Mouse (Mus musculus) CD4-positive helper T cell, adult 2 months (primary cell): ENCODE measurements around the gene Phb.
A peak's percentile ranks its signal among the peaks of the same experiment; 100 is the strongest.

ENCODE experiments used
- DNase-seq: peaks from one replicate; pipeline ENCODE4 v3.0.0-alpha.2; 2012; ENCODE audit warnings: low read depth, missing footprints, low spot score

Phb gene

DNA sequence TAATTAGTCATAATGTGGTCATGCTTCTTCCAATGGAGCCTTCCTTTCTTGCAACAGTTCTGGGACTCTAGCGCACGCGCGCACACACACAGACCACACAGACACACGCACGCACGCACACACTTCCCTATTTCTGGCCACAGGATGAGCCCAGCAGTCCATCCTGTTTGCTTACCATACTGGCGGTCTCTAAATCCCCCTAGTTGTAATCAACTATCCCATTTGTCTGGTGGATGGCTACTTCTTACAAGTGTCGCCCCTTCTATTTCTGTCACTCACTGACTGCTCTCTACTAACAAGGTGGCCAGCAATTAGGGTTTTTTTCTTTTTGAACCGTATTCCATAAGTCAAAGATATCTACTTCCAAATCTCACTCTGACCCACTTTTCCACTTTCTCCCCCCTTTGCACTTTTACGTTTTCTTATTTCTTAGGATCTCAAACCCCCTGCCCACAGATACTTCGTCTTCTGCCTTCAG is 45.4 kb downstream of the Phb start:
- DNase-seq: no peak

DNA sequence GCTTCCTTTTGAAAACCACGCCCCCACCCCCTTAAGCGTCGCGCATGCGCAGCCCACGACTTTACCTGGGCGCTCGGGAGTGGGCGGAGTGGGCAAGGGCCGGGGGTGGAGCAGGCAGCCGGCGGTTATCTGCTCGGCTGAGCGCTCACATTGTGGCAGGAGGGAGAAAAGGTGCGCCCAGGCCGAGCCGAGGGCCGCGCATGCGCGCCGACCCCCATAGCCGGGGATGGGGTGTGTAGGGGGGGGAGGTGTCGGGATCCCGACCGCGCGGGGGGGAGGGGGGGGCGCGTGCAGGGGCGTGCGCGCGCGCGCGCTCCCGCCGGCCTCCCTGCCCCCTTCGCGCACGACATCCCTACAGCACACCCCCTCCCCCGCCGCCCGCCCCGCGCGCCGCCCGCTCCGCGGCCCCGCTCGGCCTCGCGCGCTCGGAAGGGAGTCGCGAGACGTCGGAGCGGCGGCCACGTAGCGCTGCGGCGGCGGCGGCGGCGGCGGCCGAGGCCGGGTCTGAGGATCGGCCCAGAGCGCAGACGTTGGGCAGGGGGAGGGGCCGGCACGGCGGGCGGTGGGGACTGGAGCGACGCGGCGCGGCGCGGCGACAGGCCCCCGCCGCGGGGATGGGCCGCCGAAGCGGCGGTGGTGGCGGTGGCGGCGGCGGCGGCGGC is 45.9 kb downstream of the Phb start, which contains the start of gene Zfp652:
TSS of gene Zfp652 (plus strand) at position 111 of the 662 bp plus-strand sequence.
- DNase-seq: peak; percentile 96

DNA sequence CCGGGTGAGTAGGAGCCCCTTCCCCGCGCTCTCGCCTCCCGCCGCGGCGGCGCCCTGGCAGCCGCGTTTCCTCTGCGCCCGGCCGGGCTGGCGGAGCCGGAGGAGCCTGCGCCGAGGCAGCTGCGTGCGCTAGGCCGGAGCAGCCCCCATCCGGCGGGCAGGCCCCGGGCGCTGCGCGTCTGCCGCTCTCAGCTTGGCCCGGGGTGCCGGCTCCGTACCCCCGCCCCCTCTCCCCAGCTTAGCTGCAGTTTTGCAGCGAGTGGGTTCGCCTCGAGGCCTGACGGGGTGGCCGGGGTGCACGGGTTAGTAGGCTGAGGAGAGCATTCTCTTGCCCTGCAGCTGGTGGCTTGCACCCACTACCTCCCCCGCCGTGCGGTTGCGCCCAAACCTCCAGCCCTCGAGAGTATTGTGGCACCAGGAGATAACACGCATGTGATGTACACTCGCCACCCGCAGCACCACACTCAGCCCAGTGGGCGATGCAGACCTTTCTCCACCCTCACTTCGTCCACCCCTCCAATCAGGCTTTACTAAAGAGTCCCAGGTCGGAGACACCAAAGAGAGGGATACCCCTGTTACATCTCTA is 46.6 kb downstream of the Phb start:
- peak; percentile 76 for DNase-seq

DNA sequence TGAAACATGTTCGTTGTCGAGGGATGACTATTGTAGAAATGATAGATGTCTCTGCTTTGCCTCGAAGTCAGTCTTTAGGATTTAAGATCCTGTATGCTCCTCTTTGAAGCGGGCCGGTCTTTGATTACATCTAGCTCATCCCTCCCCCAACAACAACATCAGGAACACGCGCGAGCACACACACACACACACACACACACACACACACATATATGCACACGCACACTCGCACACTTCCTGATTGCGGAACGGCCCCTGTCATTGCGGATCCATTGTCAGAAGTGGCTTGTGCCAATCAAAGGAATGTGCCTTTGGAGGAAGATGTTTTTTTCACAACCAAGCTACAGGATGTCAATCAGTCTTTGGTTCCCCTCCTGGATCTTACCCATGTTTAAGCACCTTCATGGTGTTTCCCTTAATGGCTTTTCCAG is 47.1 kb downstream of the Phb start:
- DNase-seq: peak; percentile 77

DNA sequence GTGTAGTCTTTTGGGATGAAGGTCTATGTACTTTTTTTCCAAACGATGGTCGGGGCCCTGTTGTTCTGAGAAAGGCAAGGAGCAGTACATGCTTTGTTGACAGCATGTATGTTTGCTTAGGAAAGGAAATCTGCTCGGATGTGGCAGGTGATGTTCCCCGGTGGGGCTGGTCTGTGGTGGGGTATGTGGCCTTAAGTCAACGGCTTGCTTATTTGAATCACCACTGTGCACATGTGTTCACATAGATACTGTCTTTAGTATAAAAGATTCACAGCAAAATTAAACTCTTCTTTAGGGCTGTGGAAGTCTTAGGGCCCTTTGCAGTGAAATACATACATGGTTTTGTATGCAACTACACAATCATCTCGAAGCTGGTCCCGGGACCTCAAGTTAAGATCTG is 47.7 kb downstream of the Phb start:
- peak; percentile 38 for DNase-seq

DNA sequence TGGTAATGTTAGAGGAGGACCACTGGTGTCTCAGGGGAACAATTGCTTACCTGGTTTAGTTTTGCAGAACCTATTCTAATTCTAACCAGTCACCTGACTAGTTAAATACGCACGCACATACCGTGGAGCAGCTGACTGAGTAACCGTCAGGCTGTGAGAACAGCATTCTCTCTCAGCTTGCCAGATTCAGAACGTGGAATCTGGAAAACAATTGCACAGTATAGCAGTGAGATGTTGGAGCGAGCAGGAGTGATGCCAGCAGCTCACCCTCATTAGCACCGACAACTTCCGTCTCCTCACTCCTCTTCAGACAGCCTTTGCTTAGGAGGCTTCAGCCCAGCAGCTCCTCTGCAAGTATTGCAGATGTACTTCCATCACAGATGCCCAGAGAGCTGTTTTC is 49.4 kb downstream of the Phb start:
- no peak for DNase-seq

DNA sequence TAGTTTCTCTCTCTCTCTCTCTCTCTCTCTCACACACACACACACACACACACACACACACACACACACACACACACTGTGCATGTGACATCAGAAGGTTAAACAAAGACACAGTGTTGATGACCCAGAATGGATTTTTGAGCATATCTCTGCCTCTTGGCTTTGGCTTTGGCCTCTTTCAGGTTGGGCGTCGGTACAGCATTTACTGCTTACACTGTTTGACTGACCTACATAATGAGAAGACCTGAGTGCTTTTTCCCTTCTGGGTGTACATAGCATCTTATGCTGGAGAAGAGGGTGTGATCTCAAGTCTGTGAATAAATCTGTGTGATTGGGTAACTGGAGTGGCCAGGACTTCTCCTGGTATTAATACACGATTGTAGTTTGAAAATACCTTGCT is 52.6 kb downstream of the Phb start:
- no peak for DNase-seq

DNA sequence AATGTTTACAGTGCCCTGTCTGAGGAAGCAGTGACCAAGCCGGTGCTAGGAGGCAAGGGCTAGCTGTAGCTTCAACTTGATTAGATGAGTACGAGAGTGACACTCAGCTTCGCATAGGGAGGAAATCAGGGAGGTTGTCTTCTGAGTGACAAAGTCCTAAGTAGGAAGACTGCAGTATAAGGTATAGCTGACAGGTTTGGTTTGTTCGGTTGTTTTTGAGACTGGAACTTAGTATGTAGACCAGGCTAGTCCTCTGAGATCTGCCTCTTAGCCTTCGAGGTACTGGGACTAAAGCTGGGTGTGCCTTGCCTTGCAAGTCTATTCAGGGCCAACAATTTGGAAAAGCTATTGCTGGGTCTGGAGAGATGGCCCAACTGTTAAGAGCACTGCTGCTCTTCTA is 56.5 kb downstream of the Phb start, which contains the start of gene B130006D01Rik:
TSS of gene B130006D01Rik (plus strand) at position 301 of the 400 bp plus-strand sequence.
- DNase-seq: no peak

DNA sequence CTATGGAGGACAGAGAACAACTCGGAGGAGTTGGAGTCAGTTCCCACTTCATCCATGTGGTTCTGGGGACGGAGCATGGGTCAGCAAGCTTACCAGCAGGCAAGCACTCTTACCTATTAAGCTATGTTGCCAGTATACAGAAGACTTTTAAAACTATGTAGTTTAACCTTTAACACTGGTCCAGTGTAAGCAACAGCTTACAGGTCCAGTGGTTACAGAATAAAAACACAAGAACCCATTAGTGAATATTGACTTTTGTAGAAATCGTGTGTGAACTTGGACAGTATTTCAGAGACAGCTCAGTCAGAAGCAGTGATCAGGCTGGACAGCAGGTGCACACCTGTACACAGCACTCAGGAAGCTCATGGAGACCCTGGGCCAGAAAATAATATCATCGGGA is 57.7 kb downstream of the Phb start:
- DNase-seq: no peak

DNA sequence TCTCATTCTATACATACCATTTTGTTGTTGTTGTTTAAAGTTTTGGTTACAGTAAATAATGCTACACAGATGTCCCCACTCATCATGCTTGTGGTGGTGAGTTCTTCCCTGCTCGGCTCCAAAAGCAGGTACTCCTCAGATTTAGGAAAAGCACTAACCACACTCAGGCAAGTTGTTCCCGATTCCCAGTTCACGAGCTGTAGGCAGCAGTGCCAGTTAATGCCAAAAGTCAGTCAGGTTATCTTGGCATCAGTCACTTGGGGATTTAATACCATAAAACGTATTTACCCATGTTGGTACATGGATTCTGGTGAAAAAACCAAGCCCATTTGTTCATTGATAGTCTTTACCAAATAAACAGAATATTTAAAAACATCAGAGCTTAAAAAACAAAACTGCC is 59.4 kb downstream of the Phb start:
- DNase-seq: no peak

DNA sequence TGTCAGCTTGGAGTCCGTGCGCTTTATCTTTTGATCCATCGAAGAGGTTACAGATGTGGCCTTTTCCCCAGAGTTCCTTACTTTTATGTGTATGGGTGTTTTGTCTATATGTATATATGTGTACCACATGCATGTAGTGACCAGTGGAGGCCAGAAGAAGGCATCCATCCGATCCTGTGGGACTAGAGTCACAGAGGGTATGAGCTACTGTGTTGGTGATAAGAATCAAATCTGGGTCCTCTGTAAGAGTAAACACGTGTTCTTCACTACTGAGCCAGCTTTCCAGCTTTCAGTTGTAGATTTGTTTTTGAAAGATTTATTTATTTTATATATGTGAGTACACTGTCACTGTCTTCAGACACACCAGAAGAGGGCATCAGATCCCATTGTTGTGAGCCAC is 61.2 kb downstream of the Phb start:
- no peak for DNase-seq

DNA sequence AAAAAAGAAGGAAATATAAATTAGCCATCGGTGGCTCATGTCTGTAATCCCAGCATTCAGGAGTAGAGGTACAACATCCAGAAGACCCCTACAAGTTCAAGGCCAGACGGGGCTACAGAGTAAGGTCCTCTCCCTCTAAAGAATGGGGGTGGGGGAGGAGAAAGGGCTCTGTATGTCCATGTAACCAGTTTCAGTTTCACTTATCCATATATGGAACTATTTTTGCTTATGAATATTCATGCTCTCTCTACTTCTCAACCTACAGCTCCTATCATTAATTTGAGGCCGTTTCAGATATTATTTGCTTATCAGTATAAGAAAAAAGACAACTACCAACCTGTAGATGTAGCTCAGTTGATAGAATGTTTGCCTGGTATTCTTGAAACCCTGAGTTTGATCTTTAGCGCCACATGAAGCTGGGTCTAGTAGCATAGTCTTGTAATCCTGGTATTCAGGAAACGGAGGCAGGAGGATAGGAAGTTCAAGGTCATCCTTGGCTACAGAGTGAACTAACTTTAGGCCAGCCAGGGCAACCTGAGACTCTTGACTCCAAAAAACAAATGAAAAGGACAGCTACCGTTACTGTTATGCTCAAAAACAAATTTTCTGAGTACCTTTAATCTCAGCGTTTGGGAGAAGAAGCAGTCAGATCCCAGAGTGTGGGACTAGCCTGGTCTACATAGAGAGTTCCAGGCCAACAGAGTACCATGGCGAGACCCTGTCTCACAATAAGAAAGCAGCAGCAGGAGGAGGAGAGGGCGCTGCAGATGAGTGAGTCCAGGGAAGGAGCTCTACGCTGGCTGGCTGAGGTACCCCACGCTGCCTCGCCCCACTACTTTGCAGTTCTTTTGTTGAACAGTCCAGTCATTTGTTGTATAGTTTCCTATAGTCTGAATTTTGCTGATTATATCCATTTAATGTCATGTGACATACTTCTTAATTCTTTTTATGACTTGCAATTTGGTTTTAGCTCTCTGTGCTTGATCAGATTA is 62.5 kb downstream of the Phb start:
- DNase-seq: peak; percentile 33
